Mouse (Mus musculus): Measurements from ENCODE around the gene Lrig2.

The Lrig2 gene

GRCm38 (mm10) chr3:104501648-104502047 lies 10.1 kb downstream of the Lrig2 start:
- DNase-seq = no peak

- DNase-seq = no peak
Observed at GRCm38 (mm10) chr3:104500881-104501280, 10.8 kb downstream of the Lrig2 start.

GRCm38 (mm10) chr3:104496176-104496575 lies 15.5 kb downstream of the Lrig2 start:
- no peak for DNase-seq

GRCm38 (mm10) chr3:104480946-104481719 lies 30.6 kb downstream of the Lrig2 start:
- DNase-seq = peak; percentile 34

GRCm38 (mm10) chr3:104478056-104478455 lies 33.7 kb downstream of the Lrig2 start:
- DNase-seq = no peak

- DNase-seq = no peak
Observed at GRCm38 (mm10) chr3:104469421-104469820, 42.3 kb downstream of the Lrig2 start.

- DNase-seq = no peak
Observed at GRCm38 (mm10) chr3:104461226-104461625, 50.5 kb downstream of the Lrig2 start.

GRCm38 (mm10) chr3:104458588-104458987 lies 53.1 kb downstream of the Lrig2 start:
- no peak for DNase-seq

GRCm38 (mm10) chr3:104455506-104456275 lies 56.0 kb downstream of the Lrig2 start:
- DNase-seq = no peak

- DNase-seq = no peak
Observed at GRCm38 (mm10) chr3:104447240-104447639, 64.5 kb downstream of the Lrig2 start.

- DNase-seq = no peak
Observed at GRCm38 (mm10) chr3:104446689-104447088, 65.0 kb downstream of the Lrig2 start.

- peak; percentile 51 for DNase-seq
Observed at GRCm38 (mm10) chr3:104445576-104445975, 66.1 kb downstream of the Lrig2 start.

GRCm38 (mm10) chr3:104444946-104445460 lies 66.7 kb downstream of the Lrig2 start:
- no peak for DNase-seq

- DNase-seq = no peak
Observed at GRCm38 (mm10) chr3:104444082-104444481, 67.6 kb downstream of the Lrig2 start.

- no peak for DNase-seq
Observed at GRCm38 (mm10) chr3:104442357-104442756, 69.4 kb downstream of the Lrig2 start.

GRCm38 (mm10) chr3:104441870-104442283 lies 69.8 kb downstream of the Lrig2 start:
- DNase-seq = peak; percentile 92

GRCm38 (mm10) chr3:104441435-104441834 lies 70.3 kb downstream of the Lrig2 start:
- DNase-seq = no peak

- no peak for DNase-seq
Observed at GRCm38 (mm10) chr3:104438777-104439176, 72.9 kb downstream of the Lrig2 start.

GRCm38 (mm10) chr3:104437576-104437975 lies 74.1 kb downstream of the Lrig2 start:
- DNase-seq = no peak

- DNase-seq = no peak
Observed at GRCm38 (mm10) chr3:104435947-104436346, 75.8 kb downstream of the Lrig2 start.

GRCm38 (mm10) chr3:104434246-104434696 lies 77.4 kb downstream of the Lrig2 start:
- no peak for DNase-seq

GRCm38 (mm10) chr3:104432651-104433050 lies 79.1 kb downstream of the Lrig2 start:
- DNase-seq = no peak

- no peak for DNase-seq
Observed at GRCm38 (mm10) chr3:104431848-104432159, 79.9 kb downstream of the Lrig2 start.

All from right cerebral cortex, postnatal 25 days (tissue).